Mouse (Mus musculus) CH12.LX (cell line): Measurements from ENCODE around the gene Lpin1. TPM values are rescaled to one million over a fixed set of nuclear protein-coding genes. Genes with fewer than 3 reads are reported as not detected.

Experiments used
- DNase-seq: peaks from one replicate; pipeline ENCODE4 v3.0.0-alpha.2; 2013; ENCODE audit errors: extremely low read depth
- H3K27ac ChIP-seq: 2 replicates; pipeline ENCODE4 v1.5.1; 2012; ENCODE audit warnings: low read depth, mild to moderate bottlenecking, control low read depth, moderate library complexity; ENCODE audit not compliant: insufficient read depth
- H3K27me3 ChIP-seq: replicated peaks from 2 replicates; pipeline ENCODE3; 2012; ENCODE audit warnings: inconsistent platforms
- H3K36me3 ChIP-seq, 2 experiments: replicated peaks in 1 of 2; 2 replicates each; pipeline versions ENCODE3 to v1.6.1; 2012; ENCODE audit warnings: inconsistent platforms in 1 of 2, low read length in 1 of 2, mild to moderate bottlenecking in 1 of 2, mixed read lengths in 1 of 2, moderate library complexity in 1 of 2; ENCODE audit not compliant: control insufficient read depth in 1 of 2, insufficient read depth in 1 of 2
- H3K4me1 ChIP-seq, 2 experiments: 2 replicates each; pipeline ENCODE4 v1.6.1; 2012; ENCODE audit warnings: inconsistent platforms in 1 of 2, moderate library complexity in 1 of 2; ENCODE audit not compliant: insufficient read depth in 2 of 2, control insufficient read depth in 1 of 2
- H3K4me2 ChIP-seq: 2 replicates; pipeline ENCODE4 v1.6.1; 2012; ENCODE audit warnings: low read depth, mild to moderate bottlenecking, control low read depth; ENCODE audit not compliant: poor library complexity, insufficient read depth, severe bottlenecking
- H3K4me3 ChIP-seq, 3 experiments: fragments of 150-350 bp in 1 of 3; sonication (generic) in 1 of 3; replicated peaks in 1 of 3; 2 replicates each; pipeline versions ENCODE3 to v1.5.1; 2011 to 2012; ENCODE audit warnings: low read depth in 2 of 3, low read length in 2 of 3, mild to moderate bottlenecking in 2 of 3, moderate library complexity in 2 of 3, control low read depth in 1 of 3, improper control_type of control experiment in 1 of 3, inconsistent platforms in 1 of 3, mixed read lengths in 1 of 3; ENCODE audit not compliant: poor library complexity in 1 of 3
- H3K79me2 ChIP-seq: replicated peaks from 2 replicates; pipeline ENCODE4 v1.6.1; 2012; ENCODE audit warnings: mild to moderate bottlenecking, moderate library complexity; ENCODE audit not compliant: control insufficient read depth, poor library complexity, insufficient read depth, severe bottlenecking; ENCODE audit errors: extremely low read depth
- H3K9ac ChIP-seq: 2 replicates; pipeline ENCODE4 v1.6.1; 2012; ENCODE audit warnings: low read depth, mild to moderate bottlenecking, control low read depth, moderate library complexity; ENCODE audit not compliant: insufficient read depth
- H3K9me3 ChIP-seq: replicated peaks from 2 replicates; pipeline ENCODE3; 2012; ENCODE audit warnings: low read length, inconsistent platforms, mixed read lengths
- BHLHE40 ChIP-seq: IDR thresholded peaks from 2 replicates; pipeline ENCODE4 v1.6.1; 2011; ENCODE audit warnings: mild to moderate bottlenecking, low read depth, low read length, improper control_type of control experiment
- CHD1 ChIP-seq: IDR thresholded peaks from 2 replicates; pipeline ENCODE4 v1.6.1; 2012; ENCODE audit warnings: low read depth, low read length, improper control_type of control experiment, inconsistent platforms
- CTCF ChIP-seq, 2 experiments: IDR thresholded peaks in 1 of 2; conservative IDR thresholded peaks in 1 of 2; 2 replicates each; pipeline ENCODE4 v1.5.1; 2011 to 2012; ENCODE audit warnings: low read depth in 2 of 2, low read length in 2 of 2, improper control_type of control experiment in 1 of 2, inconsistent platforms in 1 of 2, mild to moderate bottlenecking in 1 of 2, moderate library complexity in 1 of 2
- HCFC1 ChIP-seq: IDR thresholded peaks from 2 replicates; pipeline ENCODE4 v1.6.1; 2012; ENCODE audit warnings: low read depth, mild to moderate bottlenecking, inconsistent platforms, low read length, improper control_type of control experiment
- IRF4 ChIP-seq: IDR thresholded peaks from 2 replicates; pipeline ENCODE4 v1.6.1; 2014; ENCODE audit warnings: low read depth, mild to moderate bottlenecking, inconsistent platforms, low read length, improper control_type of control experiment
- JUN ChIP-seq: IDR thresholded peaks from 2 replicates; pipeline ENCODE4 v1.6.1; 2011; ENCODE audit warnings: low read depth, mild to moderate bottlenecking, low read length, improper control_type of control experiment, moderate library complexity; ENCODE audit not compliant: insufficient read depth
- MAX ChIP-seq: IDR thresholded peaks from 2 replicates; pipeline ENCODE4 v1.6.1; 2011; ENCODE audit warnings: low read length, improper control_type of control experiment
- MAZ ChIP-seq: IDR thresholded peaks from 2 replicates; pipeline ENCODE4 v1.6.1; 2012; ENCODE audit warnings: low read depth, mild to moderate bottlenecking, inconsistent platforms, low read length, improper control_type of control experiment, moderate library complexity
- MXI1 ChIP-seq: IDR thresholded peaks from 2 replicates; pipeline ENCODE4 v1.6.1; 2011; ENCODE audit warnings: mild to moderate bottlenecking, low read depth, low read length, improper control_type of control experiment
- MYC ChIP-seq: IDR thresholded peaks from 2 replicates; pipeline ENCODE4 v1.6.1; 2011; ENCODE audit warnings: low read depth, mild to moderate bottlenecking, improper control_type of control experiment, low read length
- NELFE ChIP-seq: IDR thresholded peaks from 2 replicates; pipeline ENCODE4 v1.6.1; 2011; ENCODE audit warnings: low read depth, low read length, improper control_type of control experiment
- PAX5 ChIP-seq: IDR thresholded peaks from 2 replicates; pipeline ENCODE4 v1.6.1; 2012; ENCODE audit warnings: low read length, inconsistent platforms, mixed read lengths
- POLR2A ChIP-seq: IDR thresholded peaks from 2 replicates; pipeline ENCODE4 v1.6.1; 2011; ENCODE audit warnings: low read depth, mild to moderate bottlenecking, improper control_type of control experiment, low read length
- RCOR1 ChIP-seq: conservative IDR thresholded peaks from 2 replicates; pipeline ENCODE4 v1.6.1; 2012; ENCODE audit warnings: low read depth, mild to moderate bottlenecking, inconsistent platforms, low read length, improper control_type of control experiment
- TBP ChIP-seq: conservative IDR thresholded peaks from 2 replicates; pipeline ENCODE4 v1.6.1; 2011; ENCODE audit warnings: low read depth, low read length, improper control_type of control experiment
- ZNF384 ChIP-seq: IDR thresholded peaks from 2 replicates; pipeline ENCODE4 v1.6.1; 2012; ENCODE audit warnings: low read depth, low read length, improper control_type of control experiment, inconsistent platforms
- dilution Hi-C: fragments of 300-500 bp; cut with MboI; formaldehyde crosslinking; loops from 2 replicates; pipeline ENCODE4 v1.14.3; 2020; ENCODE audit warnings: low sequenced_read_pairs; ENCODE audit not compliant: extremely low pct_unique_long_range_greater_than_20kb, extremely low pct_ligation_motif_present
- in situ Hi-C: fragments of 300-500 bp; cut with MboI; formaldehyde crosslinking; loops from 3 replicates; pipeline ENCODE4 v1.14.3; 2019; ENCODE audit warnings: low sequenced_read_pairs, low pct_ligation_motif_present, low pct_unique_long_range_greater_than_20kb, mixed read lengths
- polyA plus RNA-seq: library from polyadenylated mRNA; unstranded; fragments of >175 nt; gene quantifications from 2 replicates; pipeline ENCODE4 v1.2.1, GENCODE M21; 2012; ENCODE audit warnings: low read depth; ENCODE audit not compliant: insufficient read length
- total RNA-seq, 2 experiments: library from RNA; depleted of rRNA; stranded (reverse); fragments of 300-350 nt in 1 of 2; fragments of >200 nt in 1 of 2; gene quantifications; 2 replicates each; pipeline ENCODE4 v1.2.3; 2012 to 2014

The Lpin1 gene
- total and polyA plus RNA-seq, 3 experiments = 6.1 to 7.5 (median 6.7) TPM

GRCm38 (mm10) chr12:16583313-16583712, 27.5 kb downstream of the Lpin1 start:
- H3K4me1 ChIP-seq = peaks cover 6 to 64% of the 10 kb centered on the region in 2 experiments
- H3K36me3 ChIP-seq = peaks cover 18 to 52% of the 10 kb centered on the region in 2 experiments
- no peak overlapping the region for H3K9ac ChIP-seq
- dilution Hi-C loops = no loop called here
- in situ Hi-C loops = no loop called here
- no peaks in the 10 kb centered on the region for H3K9me3 ChIP-seq
- H3K79me2 ChIP-seq = no peaks in the 10 kb centered on the region
- no peak overlapping the region for H3K27ac ChIP-seq
- no peak overlapping the region for H3K4me3 ChIP-seq
- DNase-seq = no peak
- no peaks in the 10 kb centered on the region for H3K27me3 ChIP-seq
- no peak overlapping the region for H3K4me2 ChIP-seq
- TF ChIP-seq CHD1 = no peak
- no peak for TF ChIP-seq MAZ
- no peak for TF ChIP-seq CTCF (conservative IDR thresholded peaks at IDR 0.05 in 1 of 2, IDR thresholded peaks at IDR 0.05 in 1 of 2; ENCODE audit: low read depth in 2 of 2, low read length in 2 of 2)
- no peak for TF ChIP-seq MYC
- no peak for TF ChIP-seq IRF4
- TF ChIP-seq JUN = no peak
- TF ChIP-seq MXI1 = no peak
- TF ChIP-seq, all 38 proteins: peak for 0

- Histone ChIP-seq H3K9me3 (no peaks in the 10 kb centered on the region), H3K36me3 (peaks cover 33 to 76% of the 10 kb centered on the region in 2 experiments), H3K4me3 (no peak overlapping the region), H3K4me1 (peaks cover 6 to 36% of the 10 kb centered on the region in 2 experiments), H3K27me3 (no peaks in the 10 kb centered on the region), H3K9ac (no peak overlapping the region), H3K79me2 (no peaks in the 10 kb centered on the region), H3K27ac (no peak overlapping the region), H3K4me2 (no peak overlapping the region)
- in situ Hi-C loops (no loop called here), dilution Hi-C loops (no loop called here)
- TF ChIP-seq MAX (no peak), PAX5 (no peak), ZNF384 (no peak), BHLHE40 (no peak), TBP (no peak), POLR2A (no peak), IRF4 (no peak), HCFC1 (no peak), RCOR1 (no peak), NELFE (no peak)
- DNase-seq = no peak
Observed at GRCm38 (mm10) chr12:16580306-16580705, 30.5 kb downstream of the Lpin1 start.
